Mouse (Mus musculus) kidney, adult 18-20 months (tissue): ENCODE measurements around the gene Olfr716.
"Not testable (repeated sequence)": the region's sequence is repeated elsewhere in the genome, so short reads cannot be mapped to it uniquely, and the experiment has no call there.

Experiments used
- DNase-seq: peaks from one replicate; pipeline ENCODE4 v3.0.0; 2021

Gene Olfr716

GRCm38 (mm10) chr7:107138027-107138426 is at the start of gene Olfr716:
Gene Olfr716 (plus strand): TSS chr7:107138327.
- DNase-seq = not testable (repeated sequence)

- DNase-seq = no peak
Observed at GRCm38 (mm10) chr7:107092920-107093319, 45.2 kb upstream of the Olfr716 start, which contains the start of gene Olfr17. Gene Olfr17 (plus strand): TSS chr7:107093220.

- not testable (repeated sequence) for DNase-seq
Observed at GRCm38 (mm10) chr7:107110269-107110668, 27.9 kb upstream of the Olfr716 start, which contains the start of gene Olfr715b. Gene Olfr715b (minus strand): TSS chr7:107110369.

GRCm38 (mm10) chr7:107130983-107131382 is 7.1 kb upstream of the Olfr716 start, which contains the start of gene Olfr715:
Gene Olfr715 (minus strand): TSS chr7:107131083.
- DNase-seq = not testable (repeated sequence)

GRCm38 (mm10) chr7:107166690-107167089 is 28.6 kb downstream of the Olfr716 start, which contains the start of gene Nlrp14:
Gene Nlrp14 (plus strand): TSS chr7:107166990.
- no peak for DNase-seq

- DNase-seq = no peak
Observed at GRCm38 (mm10) chr7:107180406-107180805, 42.3 kb downstream of the Olfr716 start.
